Mouse (Mus musculus): ENCODE results near the gene Rnft1. TPM values are rescaled to one million over a fixed set of nuclear protein-coding genes. Genes with fewer than 3 reads are reported as not detected.
"Not testable (repeated sequence)": the region's sequence is repeated elsewhere in the genome, so short reads cannot be mapped to it uniquely, and the experiment has no call there.

The Rnft1 gene
- polyA plus RNA-seq, 1 experiment from 2014 or later, result 15.7 TPM

GRCm38 (mm10) chr11:86503121-86503520 lies 18.7 kb downstream of the Rnft1 start:
- Histone ChIP-seq H3K9me3 (ENCODE audit: control insufficient read depth, low read length) (no peaks in the 10 kb centered on the region), H3K36me3 (replicated peaks; ENCODE audit: control insufficient read depth, insufficient read depth) (peaks cover 80% of the 10 kb centered on the region), H3K27me3 (ENCODE audit: control insufficient read depth, insufficient read depth, low read length) (no peaks in the 10 kb centered on the region), H3K4me3 (replicated peaks; ENCODE audit: low read length) (no peak overlapping the region), H3K27ac (no peak overlapping the region), H3K4me1 (replicated peaks; ENCODE audit: control insufficient read depth, insufficient read depth, low read length) (no peaks in the 10 kb centered on the region), H3K4me2 (replicated peaks) (no peak overlapping the region), H3K9ac (no peak overlapping the region)
- ATAC-seq (ENCODE audit: low FRiP score) (no peak), DNase-seq (ENCODE audit: low spot score) (no peak)
- WGBS, result 92% methylated on average over 2 of the region's 2 CpGs

- H3K9ac ChIP-seq, result no peak overlapping the region
- DNase-seq (ENCODE audit: low spot score) (no peak), ATAC-seq (ENCODE audit: low FRiP score) (no peak)
- peaks cover 96% of the 10 kb centered on the region for H3K36me3 ChIP-seq (replicated peaks; ENCODE audit: control insufficient read depth, insufficient read depth)
- H3K4me1 ChIP-seq (replicated peaks; ENCODE audit: control insufficient read depth, insufficient read depth, low read length), result no peaks in the 10 kb centered on the region
- no peak overlapping the region for H3K4me2 ChIP-seq (replicated peaks)
- no peak overlapping the region for H3K27ac ChIP-seq
- no peaks in the 10 kb centered on the region for H3K9me3 ChIP-seq (ENCODE audit: control insufficient read depth, low read length)
- H3K27me3 ChIP-seq (ENCODE audit: control insufficient read depth, insufficient read depth, low read length), result no peaks in the 10 kb centered on the region
- H3K4me3 ChIP-seq (replicated peaks; ENCODE audit: low read length), result no peak overlapping the region
- WGBS, result 99% methylated on average over 2 of the region's 2 CpGs
Observed at GRCm38 (mm10) chr11:86507334-86507733, 22.9 kb downstream of the Rnft1 start.

GRCm38 (mm10) chr11:86507991-86508390 lies 23.5 kb downstream of the Rnft1 start:
- DNase-seq (ENCODE audit: low spot score), result no peak
- 97% methylated on average over 2 of the region's 2 CpGs for WGBS
- peaks cover 96% of the 10 kb centered on the region for H3K36me3 ChIP-seq (replicated peaks; ENCODE audit: control insufficient read depth, insufficient read depth)
- H3K4me3 ChIP-seq (replicated peaks; ENCODE audit: low read length), result no peak overlapping the region
- H3K27me3 ChIP-seq (ENCODE audit: control insufficient read depth, insufficient read depth, low read length), result no peaks in the 10 kb centered on the region
- no peak overlapping the region for H3K27ac ChIP-seq
- no peak for ATAC-seq (ENCODE audit: low FRiP score)
- no peak overlapping the region for H3K9ac ChIP-seq
- no peaks in the 10 kb centered on the region for H3K9me3 ChIP-seq (ENCODE audit: control insufficient read depth, low read length)
- H3K4me2 ChIP-seq (replicated peaks), result no peak overlapping the region
- H3K4me1 ChIP-seq (replicated peaks; ENCODE audit: control insufficient read depth, insufficient read depth, low read length), result no peaks in the 10 kb centered on the region

- Histone ChIP-seq H3K4me3 (replicated peaks; ENCODE audit: low read length) (no peak overlapping the region), H3K36me3 (replicated peaks; ENCODE audit: control insufficient read depth, insufficient read depth) (peaks cover 87% of the 10 kb centered on the region), H3K9me3 (ENCODE audit: control insufficient read depth, low read length) (no peaks in the 10 kb centered on the region), H3K9ac (no peak overlapping the region), H3K4me1 (replicated peaks; ENCODE audit: control insufficient read depth, insufficient read depth, low read length) (no peaks in the 10 kb centered on the region), H3K4me2 (replicated peaks) (no peak overlapping the region), H3K27ac (no peak overlapping the region), H3K27me3 (ENCODE audit: control insufficient read depth, insufficient read depth, low read length) (no peaks in the 10 kb centered on the region)
- no peak for DNase-seq (ENCODE audit: low spot score)
- no peak for ATAC-seq (ENCODE audit: low FRiP score)
- 88% methylated on average over 3 of the region's 3 CpGs for WGBS
Observed at GRCm38 (mm10) chr11:86516620-86517019, 32.2 kb downstream of the Rnft1 start.

GRCm38 (mm10) chr11:86517229-86517628 lies 32.8 kb downstream of the Rnft1 start:
- H3K9ac ChIP-seq, result no peak overlapping the region
- peaks cover 87% of the 10 kb centered on the region for H3K36me3 ChIP-seq (replicated peaks; ENCODE audit: control insufficient read depth, insufficient read depth)
- H3K27ac ChIP-seq, result no peak overlapping the region
- H3K4me3 ChIP-seq (replicated peaks; ENCODE audit: low read length), result no peak overlapping the region
- 86% methylated on average over 3 of the region's 3 CpGs for WGBS
- ATAC-seq (ENCODE audit: low FRiP score) (no peak), DNase-seq (ENCODE audit: low spot score) (no peak)
- H3K9me3 ChIP-seq (ENCODE audit: control insufficient read depth, low read length), result no peaks in the 10 kb centered on the region
- no peaks in the 10 kb centered on the region for H3K27me3 ChIP-seq (ENCODE audit: control insufficient read depth, insufficient read depth, low read length)
- no peak overlapping the region for H3K4me2 ChIP-seq (replicated peaks)
- no peaks in the 10 kb centered on the region for H3K4me1 ChIP-seq (replicated peaks; ENCODE audit: control insufficient read depth, insufficient read depth, low read length)

GRCm38 (mm10) chr11:86519751-86520150 lies 35.3 kb downstream of the Rnft1 start:
- DNase-seq (ENCODE audit: low spot score), result no peak
- H3K36me3 ChIP-seq (replicated peaks; ENCODE audit: control insufficient read depth, insufficient read depth), result peaks cover 85% of the 10 kb centered on the region
- WGBS, result 94% methylated on average over 7 of the region's 7 CpGs

GRCm38 (mm10) chr11:86527528-86527927 lies 43.1 kb downstream of the Rnft1 start:
- WGBS, result 97% methylated on average over 4 of the region's 4 CpGs

More at GRCm38 (mm10) chr11:86519751-86520150, 35.3 kb downstream of the Rnft1 start:
- Histone ChIP-seq H3K27me3 (ENCODE audit: control insufficient read depth, insufficient read depth, low read length) (no peaks in the 10 kb centered on the region), H3K27ac (no peak overlapping the region), H3K9me3 (ENCODE audit: control insufficient read depth, low read length) (no peaks in the 10 kb centered on the region), H3K4me1 (replicated peaks; ENCODE audit: control insufficient read depth, insufficient read depth, low read length) (no peaks in the 10 kb centered on the region), H3K4me3 (replicated peaks; ENCODE audit: low read length) (no peak overlapping the region), H3K9ac (no peak overlapping the region), H3K4me2 (replicated peaks) (no peak overlapping the region)
- ATAC-seq (ENCODE audit: low FRiP score), result no peak

GRCm38 (mm10) chr11:86532834-86533233 lies 48.4 kb downstream of the Rnft1 start:
- H3K4me1 ChIP-seq (replicated peaks; ENCODE audit: control insufficient read depth, insufficient read depth, low read length), result no peaks in the 10 kb centered on the region
- H3K4me3 ChIP-seq (replicated peaks; ENCODE audit: low read length), result no peak overlapping the region
- no peak overlapping the region for H3K27ac ChIP-seq
- peaks cover 56% of the 10 kb centered on the region for H3K36me3 ChIP-seq (replicated peaks; ENCODE audit: control insufficient read depth, insufficient read depth)
- DNase-seq (ENCODE audit: low spot score) (no peak), ATAC-seq (ENCODE audit: low FRiP score) (no peak)
- H3K4me2 ChIP-seq (replicated peaks), result no peak overlapping the region
- WGBS, result 84% methylated on average over 1 of the region's 1 CpGs
- no peaks in the 10 kb centered on the region for H3K9me3 ChIP-seq (ENCODE audit: control insufficient read depth, low read length)
- no peaks in the 10 kb centered on the region for H3K27me3 ChIP-seq (ENCODE audit: control insufficient read depth, insufficient read depth, low read length)
- no peak overlapping the region for H3K9ac ChIP-seq

More at GRCm38 (mm10) chr11:86527528-86527927, 43.1 kb downstream of the Rnft1 start:
- H3K4me3 ChIP-seq (replicated peaks; ENCODE audit: low read length), result no peak overlapping the region
- H3K27ac ChIP-seq, result no peak overlapping the region
- peaks cover 87% of the 10 kb centered on the region for H3K36me3 ChIP-seq (replicated peaks; ENCODE audit: control insufficient read depth, insufficient read depth)
- H3K4me1 ChIP-seq (replicated peaks; ENCODE audit: control insufficient read depth, insufficient read depth, low read length), result no peaks in the 10 kb centered on the region
- H3K9me3 ChIP-seq (ENCODE audit: control insufficient read depth, low read length), result no peaks in the 10 kb centered on the region
- H3K4me2 ChIP-seq (replicated peaks), result no peak overlapping the region
- ATAC-seq (ENCODE audit: low FRiP score), result no peak
- no peak for DNase-seq (ENCODE audit: low spot score)
- no peaks in the 10 kb centered on the region for H3K27me3 ChIP-seq (ENCODE audit: control insufficient read depth, insufficient read depth, low read length)
- H3K9ac ChIP-seq, result no peak overlapping the region

- H3K27ac ChIP-seq; H3K9me3 ChIP-seq (ENCODE audit: control insufficient read depth, low read length); H3K9ac ChIP-seq; H3K4me1 ChIP-seq (replicated peaks; ENCODE audit: control insufficient read depth, insufficient read depth, low read length); DNase-seq (ENCODE audit: low spot score); ATAC-seq (ENCODE audit: low FRiP score); H3K4me2 ChIP-seq (replicated peaks); H3K4me3 ChIP-seq (replicated peaks; ENCODE audit: low read length); H3K27me3 ChIP-seq (ENCODE audit: control insufficient read depth, insufficient read depth, low read length): not testable (repeated sequence)
- 96% methylated on average over 6 of the region's 6 CpGs for WGBS
- peaks cover 52% of the 10 kb centered on the region for H3K36me3 ChIP-seq (replicated peaks; ENCODE audit: control insufficient read depth, insufficient read depth)
Observed at GRCm38 (mm10) chr11:86533302-86533701, 48.8 kb downstream of the Rnft1 start.

All from hindbrain, embryonic 14.5 days (tissue).